Mouse (Mus musculus) layer of hippocampus, postnatal 36 days (tissue): ENCODE measurements at regions not wholly inside any gene's neighbourhood (a gene's known extent, or its start where the extent isn't known, plus 50 kb on each side); places are given as distances from the start of the nearest gene placed in this dataset.

Experiments used
- DNase-seq, 2 experiments: peaks; one replicate each; pipeline ENCODE4 v3.0.0; 2022

DNA sequence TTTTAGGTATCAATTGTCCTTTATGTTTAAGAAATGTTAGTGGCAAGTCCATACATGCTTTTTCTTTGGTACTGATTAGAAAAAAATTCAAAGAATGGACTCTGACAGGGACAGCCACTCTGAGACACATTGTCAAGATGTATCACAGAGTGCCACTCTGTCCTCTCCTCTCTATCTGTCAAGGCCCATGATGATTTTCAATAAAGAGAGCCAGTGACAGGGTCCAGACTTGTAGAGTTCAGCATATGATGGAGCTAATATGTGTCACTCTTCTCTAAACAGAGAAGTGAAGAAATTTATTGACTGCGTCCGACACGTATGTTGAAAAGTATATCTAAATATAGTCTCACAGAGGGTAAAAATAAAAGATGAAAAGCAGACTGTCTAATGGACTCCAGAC lies 672.2 kb upstream of the 4930452B06Rik start:
- no peak for DNase-seq

DNA sequence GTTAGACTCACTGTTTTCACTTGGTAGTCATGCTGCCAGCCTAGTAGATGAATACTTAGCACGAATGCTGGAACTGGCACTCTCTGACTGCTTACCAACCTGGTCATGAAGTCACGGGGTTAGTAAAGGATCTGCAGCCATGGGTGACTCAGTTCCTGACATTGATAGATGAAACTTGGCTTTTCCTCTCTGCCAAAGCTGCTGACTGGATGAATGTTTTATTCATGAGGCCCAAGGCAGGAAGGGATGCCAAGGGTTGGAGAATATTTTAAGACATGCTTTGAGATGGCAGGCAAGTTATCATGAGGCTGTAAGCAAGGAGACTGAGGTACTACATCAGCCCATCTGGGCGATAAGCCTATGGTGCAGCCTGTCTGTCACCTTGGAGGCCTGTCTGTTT lies 671.1 kb upstream of the 4930452B06Rik start:
- DNase-seq = no peak

DNA sequence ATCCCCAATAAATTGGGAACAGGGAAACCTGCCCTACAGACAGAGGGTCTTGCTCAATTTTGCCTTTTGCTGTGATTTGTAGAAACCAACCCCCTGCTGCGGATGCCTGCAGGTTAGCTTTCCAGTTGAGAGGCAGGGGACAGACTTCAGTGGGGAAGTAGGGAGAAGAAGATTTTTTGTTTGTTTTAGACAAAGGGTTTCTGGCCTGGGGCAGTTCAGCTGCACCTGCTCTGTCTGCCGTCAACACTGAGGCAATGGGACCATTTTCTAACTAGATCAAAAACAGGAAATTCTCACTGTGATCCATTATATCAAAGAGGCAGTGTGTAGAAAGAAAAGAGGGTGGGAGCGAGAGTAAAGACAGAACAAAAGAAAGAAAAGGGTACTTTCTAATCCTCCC lies 665.6 kb upstream of the 4930452B06Rik start:
- DNase-seq = no peak

DNA sequence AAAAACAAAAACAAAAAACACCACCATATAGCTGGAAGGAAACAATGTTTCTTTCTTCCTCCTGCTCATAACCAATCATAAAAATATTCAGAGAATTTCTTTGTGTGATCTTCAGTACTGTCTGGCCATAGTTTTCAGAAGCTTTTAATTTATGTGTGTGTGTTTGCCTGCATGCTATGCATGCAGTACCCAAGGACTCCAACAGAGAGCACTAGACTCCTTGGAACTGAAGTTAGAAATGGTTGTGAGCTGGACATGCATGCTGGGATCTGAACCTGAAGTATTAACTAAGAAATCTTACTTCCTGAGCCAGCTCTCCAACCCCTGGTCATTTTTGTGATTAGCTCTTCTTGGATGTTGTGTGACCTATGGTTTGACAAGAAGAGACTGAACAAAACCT lies 664.7 kb upstream of the 4930452B06Rik start:
- DNase-seq = no peak

DNA sequence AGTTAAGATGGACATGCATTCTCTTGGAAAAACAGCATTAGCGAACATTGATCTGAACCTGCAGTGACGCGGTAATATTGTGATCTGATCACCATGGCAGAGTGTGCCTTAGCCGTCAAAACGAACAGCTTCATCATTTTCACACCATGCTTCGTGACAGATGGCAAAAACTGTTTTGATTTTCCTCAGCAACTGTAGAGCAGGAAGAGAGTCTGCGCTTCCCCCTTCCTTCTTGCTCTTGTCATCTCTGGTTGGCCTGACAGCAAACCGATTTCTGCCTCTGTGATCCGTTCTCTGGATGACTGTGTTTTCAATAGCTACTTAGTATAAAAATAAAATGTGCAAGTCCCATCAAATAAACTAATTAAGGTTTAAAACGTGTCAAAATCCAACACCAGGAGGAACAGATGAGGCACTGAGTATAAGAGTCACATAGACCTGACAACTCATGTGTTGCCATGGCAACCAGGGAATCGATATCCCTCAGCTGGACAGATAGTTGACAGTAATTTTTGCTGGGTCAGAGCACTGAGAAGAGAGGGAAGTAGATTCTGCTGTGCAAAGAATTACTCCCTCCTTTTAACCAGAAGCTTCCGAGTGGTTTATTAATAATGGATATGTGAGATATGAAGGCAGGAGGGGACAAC lies 663.9 kb upstream of the 4930452B06Rik start:
- DNase-seq = peak; percentile 59 to 67

DNA sequence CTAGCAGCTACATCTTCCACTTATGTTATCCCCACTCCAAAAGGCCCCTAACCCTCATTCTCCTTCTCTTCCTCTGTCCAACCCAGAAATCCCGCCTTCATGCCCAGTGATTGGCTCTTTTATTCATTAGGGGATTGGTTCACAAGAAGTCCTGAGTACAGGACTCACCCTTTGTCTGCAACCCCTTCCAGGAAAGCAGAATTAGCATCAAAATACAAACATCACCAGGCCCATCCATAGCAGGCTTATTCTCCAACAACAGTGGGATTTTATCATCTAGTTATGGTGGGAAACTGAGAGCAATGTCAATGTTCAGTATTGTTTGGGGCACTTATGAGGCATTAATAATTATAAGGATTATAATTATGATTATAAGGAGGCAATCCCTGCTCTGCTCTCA lies 661.3 kb upstream of the 4930452B06Rik start:
- no peak for DNase-seq

DNA sequence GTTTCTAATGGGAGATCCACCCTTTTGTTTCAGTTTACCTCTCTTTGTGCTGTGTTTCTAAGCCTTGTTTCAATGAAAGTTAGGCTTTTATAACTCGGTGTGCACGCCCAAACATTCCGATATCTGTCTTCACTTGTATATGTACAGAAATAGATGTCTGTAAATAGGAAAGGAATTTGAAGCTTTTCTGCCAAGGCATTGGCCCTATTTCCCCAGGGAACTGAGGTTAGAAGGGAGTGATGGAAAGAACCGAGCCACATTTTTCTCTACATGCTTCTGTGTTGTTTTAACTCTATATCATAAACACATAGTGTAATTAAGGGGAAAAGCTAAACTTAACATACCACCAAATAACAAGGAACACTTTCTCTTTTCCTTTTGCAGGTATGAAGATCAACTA lies 653.8 kb upstream of the 4930452B06Rik start:
- DNase-seq = no peak

DNA sequence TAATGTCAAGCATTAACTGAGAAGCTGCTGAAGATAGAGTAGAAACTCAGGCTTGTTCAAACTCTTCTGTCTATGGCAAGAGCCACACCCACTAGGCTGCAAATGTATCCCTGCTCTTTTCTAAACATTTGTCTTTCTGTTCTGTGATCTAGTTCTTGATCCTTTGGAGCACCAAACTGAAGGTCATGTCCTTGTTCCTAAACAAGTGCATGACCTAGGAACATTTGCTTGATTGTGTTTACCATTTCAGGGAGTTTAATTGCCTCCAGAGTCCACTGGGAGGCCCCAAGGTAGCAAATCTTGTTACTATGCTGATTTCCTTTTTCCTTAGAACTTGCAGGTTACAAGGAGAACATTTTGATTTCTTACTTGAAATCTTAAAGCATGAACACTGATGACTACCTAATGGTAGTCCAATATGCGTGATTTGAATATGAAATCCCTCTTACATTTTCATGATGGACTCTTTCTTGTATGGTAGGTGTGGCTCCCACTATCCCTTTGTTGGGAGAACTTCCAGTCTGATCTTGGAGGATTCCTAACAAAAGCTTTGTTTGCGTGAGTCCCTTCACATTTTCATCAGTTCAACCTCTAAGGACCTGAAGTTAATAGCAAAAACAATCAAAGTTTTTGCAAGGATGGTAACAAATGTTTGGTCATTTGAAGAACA lies 652.9 kb upstream of the 4930452B06Rik start:
- DNase-seq = no peak

DNA sequence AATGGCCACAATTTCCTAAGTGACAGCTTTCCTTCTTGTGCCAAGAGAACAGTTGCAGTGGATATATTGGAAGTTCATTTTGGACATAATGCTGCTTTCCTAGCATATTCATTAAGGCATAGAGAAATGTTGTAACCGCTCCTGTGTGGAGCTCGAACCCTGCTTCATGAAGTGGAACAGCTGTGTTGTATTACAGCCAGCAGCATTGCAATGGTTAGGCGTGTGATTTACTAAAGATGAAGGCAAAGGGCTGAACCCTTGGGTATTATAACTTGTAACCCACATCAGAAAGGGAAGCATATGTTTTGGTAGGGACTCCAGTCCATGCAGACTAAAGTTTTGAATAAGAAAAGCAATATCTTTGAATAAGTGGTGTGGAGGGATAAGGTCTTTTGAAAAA lies 649.2 kb upstream of the 4930452B06Rik start:
- no peak for DNase-seq

DNA sequence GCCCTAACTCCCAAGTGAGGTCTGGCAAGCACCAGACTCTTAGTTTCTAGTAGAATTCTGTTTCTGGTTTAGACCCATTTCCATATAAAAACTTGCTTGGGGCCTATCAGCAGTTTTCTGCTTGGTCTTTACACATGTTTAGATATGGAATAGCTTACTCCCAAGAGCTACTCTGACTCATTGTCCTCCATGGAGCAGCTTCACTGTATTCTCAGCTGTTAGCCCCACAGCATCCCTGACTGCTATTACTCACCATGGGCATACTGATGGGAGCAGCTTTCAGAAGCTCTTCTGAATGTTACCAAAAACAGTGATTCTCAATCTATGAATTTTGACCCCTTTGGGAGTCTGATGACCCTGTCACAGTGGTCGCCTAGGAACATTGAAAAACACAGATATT lies 630.1 kb upstream of the 4930452B06Rik start:
- DNase-seq = no peak

DNA sequence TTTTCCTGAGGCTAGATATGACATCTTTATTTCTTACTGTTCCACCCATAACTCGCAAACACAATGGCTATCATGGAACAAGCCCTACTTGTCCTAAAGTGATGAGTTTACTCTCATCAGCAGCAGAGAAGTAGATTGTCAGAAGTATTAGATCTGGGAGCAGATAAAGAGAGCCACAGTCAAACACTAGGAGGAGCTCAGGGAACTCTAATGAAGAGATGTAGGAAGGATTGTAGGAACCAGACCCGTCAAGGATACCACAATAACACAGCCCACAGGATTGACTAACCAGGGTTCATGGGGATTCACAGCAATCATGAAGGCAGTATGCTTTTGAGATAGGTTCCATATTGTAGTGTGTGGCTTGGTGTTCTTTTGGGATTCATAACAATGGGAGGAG lies 628.5 kb upstream of the 4930452B06Rik start:
- DNase-seq = no peak

DNA sequence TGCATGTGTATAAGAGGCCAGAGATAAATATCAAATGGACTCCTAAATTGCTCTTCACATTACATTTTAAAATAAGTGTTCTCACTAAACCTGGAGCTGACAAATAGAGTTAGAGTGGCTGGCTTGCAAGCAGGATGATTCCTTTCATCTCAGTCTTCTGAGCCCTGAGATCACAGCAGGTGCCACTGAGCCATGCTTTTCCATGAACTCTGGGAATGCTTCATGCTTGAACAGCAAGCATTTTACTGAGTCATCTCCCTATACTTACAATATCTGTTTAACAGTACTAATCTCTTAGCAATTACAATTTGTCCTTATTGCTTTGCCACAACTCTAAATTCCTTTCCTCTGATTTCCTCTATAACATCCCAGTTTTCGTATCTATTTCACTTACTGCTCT lies 622.1 kb upstream of the 4930452B06Rik start:
- no peak for DNase-seq

DNA sequence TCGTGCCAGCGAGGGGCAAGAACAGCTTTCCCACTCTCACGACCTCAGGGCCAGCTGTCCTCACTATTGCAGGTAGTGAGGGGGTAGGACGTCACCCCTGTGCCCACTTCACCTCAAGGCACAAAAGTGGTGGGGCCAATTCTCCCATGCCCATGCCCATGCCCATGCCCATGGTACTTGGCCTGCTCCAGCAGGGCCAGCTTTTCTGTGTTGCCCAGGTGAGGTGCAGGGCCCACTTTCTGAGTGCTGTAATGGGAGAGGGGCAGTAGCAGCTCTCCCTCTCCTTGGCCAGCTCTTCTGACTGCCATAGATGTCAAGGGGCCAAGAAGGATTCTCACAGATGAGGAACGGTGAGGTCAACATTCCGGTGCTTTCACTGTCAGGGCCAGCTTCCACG lies 619.6 kb upstream of the 4930452B06Rik start:
- no peak for DNase-seq

DNA sequence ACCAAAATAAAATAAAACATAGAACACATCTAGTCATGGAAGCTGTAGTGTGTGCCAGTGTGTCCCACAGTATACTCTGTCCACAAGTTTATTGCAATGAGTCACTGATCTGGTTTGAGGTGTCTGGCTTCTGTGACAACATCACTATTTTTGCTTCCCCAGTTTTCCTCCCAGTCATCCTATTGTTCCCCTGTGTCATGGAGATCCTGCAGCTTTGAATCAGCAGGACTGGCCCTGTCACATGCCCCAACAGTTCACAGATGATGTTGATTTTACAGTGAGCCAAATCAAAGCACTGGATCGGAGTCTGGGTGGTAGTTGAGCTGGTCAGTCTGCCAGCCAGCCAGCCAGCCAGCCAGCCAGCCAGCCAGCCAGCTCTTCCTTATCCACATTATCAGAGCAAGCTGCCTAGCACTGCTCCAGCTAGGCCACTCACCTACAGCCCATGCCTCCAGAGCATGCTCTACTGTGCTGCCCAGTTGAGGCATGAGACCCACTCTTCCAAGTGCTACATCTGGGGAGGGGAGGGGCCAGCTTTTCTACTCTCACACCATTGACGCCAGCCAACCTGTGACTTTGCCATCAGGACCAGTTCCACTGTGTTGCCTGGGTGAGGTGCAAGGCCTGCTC lies 619.1 kb upstream of the 4930452B06Rik start:
- DNase-seq = no peak

DNA sequence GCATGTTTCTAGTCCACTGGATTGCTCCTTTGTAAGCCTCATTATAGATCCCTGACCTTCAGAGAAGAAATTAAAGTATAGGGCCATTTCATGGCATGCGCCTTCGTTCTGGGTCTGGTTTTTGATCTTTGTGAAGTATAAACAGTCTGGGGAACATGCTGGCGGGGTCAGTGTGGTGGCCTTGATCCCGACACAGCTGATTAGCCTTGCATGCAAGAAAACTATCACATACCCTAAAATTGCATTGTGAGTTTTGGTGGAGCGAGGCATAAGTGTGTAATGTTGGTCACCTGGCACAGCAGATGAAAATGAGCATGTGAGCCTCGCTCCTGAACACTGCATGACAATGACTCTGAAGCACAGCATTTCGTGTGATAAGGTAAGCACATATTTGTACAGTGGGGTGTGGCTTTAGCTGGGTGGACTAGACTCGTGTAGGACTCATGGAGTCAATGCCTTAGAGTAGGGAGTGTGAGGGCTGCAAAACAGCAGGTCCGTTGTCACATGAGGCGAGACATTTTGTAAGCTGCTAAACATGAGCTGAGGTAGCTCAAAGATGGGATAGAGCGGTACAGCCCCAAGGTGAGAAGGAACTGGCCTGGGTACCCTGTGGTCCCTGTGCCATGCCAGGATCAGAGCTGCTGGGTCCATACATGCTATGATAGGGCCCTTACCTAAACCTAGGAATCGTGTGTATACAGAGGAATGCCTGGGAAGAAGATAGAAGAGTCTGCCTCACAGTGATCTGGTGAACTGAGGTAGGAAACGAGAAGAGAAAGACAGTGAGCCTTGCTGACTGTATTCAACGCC lies 601.4 kb upstream of the 4930452B06Rik start:
- DNase-seq = no peak

DNA sequence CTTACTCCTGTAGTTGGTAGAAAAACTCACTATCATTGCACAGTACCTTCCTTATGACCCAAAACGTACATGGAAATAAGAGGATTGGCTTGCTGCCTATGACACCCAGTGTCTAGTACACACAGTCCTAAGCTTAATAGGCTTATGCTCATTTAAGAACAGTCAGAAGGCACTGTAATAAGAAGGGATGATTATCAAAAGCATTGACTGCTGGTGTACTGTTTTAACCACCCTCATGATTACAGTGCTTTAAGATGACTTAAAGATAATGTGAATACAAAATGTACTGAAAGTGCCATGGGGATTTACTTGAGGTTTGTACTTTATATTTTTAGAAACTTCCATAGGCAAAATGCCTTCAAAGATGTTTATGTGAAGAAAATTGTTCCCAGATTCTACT lies 586.0 kb upstream of the 4930452B06Rik start:
- no peak for DNase-seq

DNA sequence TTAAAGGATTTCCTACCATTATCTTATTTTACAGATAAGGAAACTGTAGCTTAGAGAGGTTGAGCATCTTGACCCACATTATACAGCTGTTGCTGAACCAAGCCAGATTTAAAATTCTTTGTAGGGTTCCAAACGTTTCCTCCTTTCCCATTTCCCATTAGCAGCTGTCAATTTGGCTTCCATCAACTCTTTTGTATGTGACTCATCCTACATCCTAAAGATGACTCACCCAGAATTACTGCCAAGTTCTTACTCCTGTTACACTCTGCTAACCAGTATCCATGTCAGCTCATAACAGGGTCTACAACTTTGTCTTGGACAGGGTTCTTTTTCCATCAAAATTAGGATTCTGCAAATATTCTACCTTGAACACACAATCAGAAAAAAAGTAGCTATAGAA lies 579.2 kb upstream of the 4930452B06Rik start:
- no peak for DNase-seq

DNA sequence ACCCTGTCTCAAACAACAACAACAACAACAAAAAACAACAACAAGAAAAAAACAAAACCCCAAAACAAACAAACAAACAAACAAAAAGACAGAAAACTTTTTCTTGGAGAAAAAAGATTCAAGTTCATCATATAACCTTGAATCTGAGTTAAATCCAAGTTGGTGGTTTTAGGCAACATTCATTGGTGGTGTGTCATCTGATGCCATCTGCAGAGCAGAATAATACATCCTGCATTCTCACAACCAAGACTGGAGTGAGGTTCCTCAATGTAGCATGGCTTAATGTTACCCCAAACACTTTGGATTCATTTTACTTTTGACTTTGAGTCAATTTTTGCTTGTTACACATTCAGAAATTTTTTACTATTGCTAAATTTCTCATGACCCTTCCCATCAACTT lies 577.3 kb upstream of the 4930452B06Rik start:
- no peak for DNase-seq

DNA sequence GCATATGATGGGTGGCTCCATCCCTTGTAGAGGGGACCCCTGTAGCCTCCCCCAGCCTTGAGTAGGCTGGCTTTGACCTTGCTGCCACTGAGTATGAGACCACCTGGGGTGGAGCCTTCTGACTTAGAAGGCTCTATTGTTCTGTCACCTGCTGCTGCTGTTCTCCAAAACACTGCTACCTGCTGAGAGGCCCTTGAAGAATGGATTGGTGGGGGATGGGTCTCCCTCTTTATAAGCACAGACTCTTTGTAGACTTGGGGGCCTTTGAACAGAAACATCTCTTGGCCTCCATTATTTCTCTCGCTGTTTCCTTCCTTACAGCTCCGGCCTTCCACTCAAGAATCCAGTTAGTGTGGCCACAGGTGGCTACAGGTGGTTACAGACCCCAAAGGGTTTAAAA lies 576.1 kb upstream of the 4930452B06Rik start:
- no peak for DNase-seq

DNA sequence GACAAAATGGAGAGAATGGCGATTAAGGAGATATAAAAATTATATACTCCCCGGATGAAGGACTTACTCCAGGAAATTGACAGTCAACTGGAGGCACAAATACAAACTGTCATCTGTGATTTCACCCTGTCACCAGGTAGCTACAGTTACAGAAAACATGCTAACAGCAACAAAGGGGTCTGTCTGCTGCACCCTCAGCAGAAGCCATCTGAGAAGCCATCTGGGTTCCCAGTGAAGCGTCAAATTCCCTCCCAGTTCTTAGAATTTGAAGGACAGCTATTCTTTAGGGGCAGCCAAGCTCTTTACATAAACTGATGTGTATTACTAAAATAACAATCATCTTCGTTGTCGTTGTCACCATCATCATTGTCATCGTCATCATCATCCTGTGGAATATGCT lies 561.6 kb upstream of the 4930452B06Rik start:
- DNase-seq = no peak

DNA sequence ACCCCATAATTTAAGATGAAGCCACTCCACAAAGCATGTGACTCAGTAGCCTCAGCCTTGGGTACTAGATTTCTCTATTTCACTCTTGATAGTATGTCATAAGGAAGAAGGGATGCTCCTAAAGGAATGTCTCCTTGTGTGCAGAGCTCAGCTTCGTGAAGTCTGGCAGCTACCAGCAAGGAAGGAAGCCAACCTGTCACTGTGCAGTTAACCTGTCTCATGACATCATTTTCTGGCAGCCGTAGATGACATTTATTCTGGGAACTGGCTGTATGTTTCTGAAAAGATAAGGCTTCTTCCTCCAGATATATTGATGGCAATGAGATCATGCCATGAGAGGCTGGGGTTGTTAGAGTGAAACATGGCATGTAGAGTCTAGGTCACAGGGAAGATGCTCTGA lies 534.2 kb upstream of the 4930452B06Rik start:
- no peak for DNase-seq

DNA sequence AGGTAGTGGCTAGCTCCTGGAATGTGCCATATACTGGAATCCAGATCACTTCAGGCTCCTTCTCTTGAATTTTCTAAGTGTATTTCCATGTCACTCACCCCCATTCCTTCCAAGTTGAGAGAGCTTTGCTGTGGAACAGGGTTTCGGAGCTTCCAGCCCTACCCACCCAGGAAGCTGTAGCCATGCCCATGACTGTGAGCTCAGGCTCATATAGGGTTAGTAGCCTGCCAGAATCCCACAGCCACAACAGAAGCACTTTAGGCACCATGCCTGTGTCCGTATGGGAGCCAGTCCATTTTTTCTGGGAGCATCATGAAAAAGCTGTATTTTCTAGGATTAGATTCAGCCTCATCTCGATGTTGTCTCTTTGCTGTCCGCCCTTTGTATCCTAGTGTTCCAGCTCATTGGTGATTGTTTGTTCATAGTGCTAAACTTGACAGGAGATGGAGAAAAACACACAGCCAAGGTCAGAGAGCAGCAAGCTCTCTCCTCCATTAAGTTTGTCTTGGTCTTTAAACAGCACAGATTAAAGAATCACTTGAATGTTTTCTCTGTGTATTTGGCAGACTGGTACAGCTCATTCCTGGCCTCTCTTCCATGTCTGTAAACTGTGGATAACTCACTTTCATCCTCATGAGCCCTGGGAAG lies 526.2 kb upstream of the 4930452B06Rik start:
- no peak for DNase-seq

DNA sequence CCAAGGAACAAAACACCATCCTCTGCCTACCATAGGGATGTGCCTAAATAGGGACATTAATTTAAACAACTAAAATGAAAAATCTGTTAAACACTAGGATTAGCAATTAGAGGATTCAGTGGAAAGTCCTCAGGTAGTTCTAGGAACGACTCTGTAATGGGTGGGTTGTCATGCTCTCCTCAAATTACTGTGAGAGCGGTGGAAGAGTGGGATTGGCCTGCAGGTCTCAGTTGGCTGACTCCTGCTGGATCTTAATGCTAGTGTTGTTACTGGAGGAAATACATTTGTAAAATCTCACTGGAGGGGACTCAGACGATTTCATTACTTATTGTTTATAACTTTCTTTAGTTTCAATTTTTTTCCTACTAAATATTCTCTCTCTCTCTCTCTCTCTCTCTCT lies 525.6 kb upstream of the 4930452B06Rik start:
- DNase-seq = no peak
